18 mouse cellular contexts compared by ENCODE assay signal in genomic region chr11:102656931-102657330, GRCm38 (mm10). TPM values are rescaled to one million over a fixed set of nuclear protein-coding genes. Genes with fewer than 3 reads are reported as not detected.
DNase-seq lines count a peak whose midpoint lies in the region; ATAC-seq and TF ChIP-seq lines count a peak whose summit lies in the region.
"Had no signal": no experiment of that assay in that cellular context is flagged by ENCODE, and none has a peak within 500 bp of the region (broad histone marks: within the 10 kb centered on the region; RNA-seq: fewer than 3 reads in every experiment).

No protein-coding gene starts in this region.

- no peak for TF ChIP-seq CTCF in lung, embryonic 14.5 days (IDR thresholded peaks at IDR 0.05; ENCODE audit: low read depth)
- TF ChIP-seq CTCF in liver, postnatal 0 days (IDR thresholded peaks at IDR 0.05; ENCODE audit: low read depth): no peak; the same call in 1 of the 2 replicates

- no peaks in the 10 kb centered on the region for H3K9me3 ChIP-seq in lung, embryonic 14.5 days (ENCODE audit: low read depth, low read length)
- no peaks in the 10 kb centered on the region for H3K9me3 ChIP-seq in liver, postnatal 0 days (ENCODE audit: low read length)
- no peaks in the 10 kb centered on the region for H3K9me3 ChIP-seq in hindbrain, embryonic 12.5 days (replicated peaks)
- H3K9me3 ChIP-seq: embryonic facial prominence, embryonic 13.5 days; forebrain, embryonic 12.5 days; heart, embryonic 12.5 days; hindbrain, embryonic 10.5 days; hindbrain, embryonic 15.5 days had no signal

- no peak for ATAC-seq in lung, embryonic 14.5 days (ENCODE audit: insufficient read depth)
- no peak for ATAC-seq in liver, postnatal 0 days
- ATAC-seq in hindbrain, embryonic 12.5 days (ENCODE audit: low FRiP score): no peak
- ATAC-seq: forebrain, embryonic 16.5 days had no signal

- 42% methylated on average over 6 of the region's 6 CpGs for WGBS in lung, embryonic 14.5 days
- whole genome bisulfite sequencing in liver, postnatal 0 days (ENCODE audit: insufficient replicate concordance): 33% methylated on average over 6 of the region's 6 CpGs
- 76% methylated on average over 6 of the region's 6 CpGs for WGBS in hindbrain, embryonic 12.5 days

- no peak overlapping the region for H3K4me3 ChIP-seq in lung, embryonic 14.5 days (ENCODE audit: low read depth, low read length)
- no peak overlapping the region for H3K4me3 ChIP-seq in liver, postnatal 0 days (ENCODE audit: low read depth, low read length)
- no peak overlapping the region for H3K4me3 ChIP-seq in hindbrain, embryonic 12.5 days
- H3K4me3 ChIP-seq: forebrain, embryonic 12.5 days; heart, adult 2 months; heart, embryonic 12.5 days; hindbrain, embryonic 10.5 days; hindbrain, embryonic 15.5 days had no signal

- H3K4me2 ChIP-seq in lung, embryonic 14.5 days: no peak overlapping the region
- no peak overlapping the region for H3K4me2 ChIP-seq in liver, postnatal 0 days (ENCODE audit: low read depth, low read length)
- H3K4me2 ChIP-seq in hindbrain, embryonic 12.5 days (replicated peaks): no peak overlapping the region
- H3K4me2 ChIP-seq: embryonic facial prominence, embryonic 13.5 days; forebrain, embryonic 12.5 days; heart, embryonic 12.5 days; hindbrain, embryonic 15.5 days had no signal

- H3K27me3 ChIP-seq in lung, embryonic 14.5 days (ENCODE audit: insufficient read depth, low read length): no peaks in the 10 kb centered on the region
- H3K27me3 ChIP-seq in liver, postnatal 0 days (ENCODE audit: insufficient read depth, low read length): no peaks in the 10 kb centered on the region
- H3K27me3 ChIP-seq in hindbrain, embryonic 12.5 days: no peaks in the 10 kb centered on the region
- H3K27me3 ChIP-seq: embryonic facial prominence, embryonic 13.5 days; heart, embryonic 12.5 days; hindbrain, embryonic 15.5 days had no signal

- no peak for TF ChIP-seq EP300 in liver, postnatal 0 days (IDR thresholded peaks at IDR 0.05; ENCODE audit: low read depth)

- no peaks in the 10 kb centered on the region for H3K4me1 ChIP-seq in lung, embryonic 14.5 days (ENCODE audit: insufficient read depth)
- no peaks in the 10 kb centered on the region for H3K4me1 ChIP-seq in liver, postnatal 0 days (ENCODE audit: insufficient read depth)
- H3K4me1 ChIP-seq in hindbrain, embryonic 12.5 days: no peaks in the 10 kb centered on the region
- H3K4me1 ChIP-seq: forebrain, embryonic 12.5 days; heart, embryonic 12.5 days; hindbrain, embryonic 10.5 days; hindbrain, embryonic 15.5 days had no signal

- DNase-seq in lung, embryonic 14.5 days: peak; percentile 21
- no peak for DNase-seq in lung, postnatal 10 days
- DNase-seq in 3T3-L1 (ENCODE audit: low read depth, low spot score): peak; percentile 63
- peak; percentile 53 for DNase-seq in NIH3T3 (ENCODE audit: low read depth)
- DNase-seq in liver, postnatal 0 days: no peak
- DNase-seq: adrenal gland, postnatal 10 days; cerebellum, adult 11 months; cerebellum, adult 8-10 months; gastrocnemius, postnatal 10 days had no signal

- no peak overlapping the region for H3K9ac ChIP-seq in lung, embryonic 14.5 days
- no peak overlapping the region for H3K9ac ChIP-seq in liver, postnatal 0 days (replicated peaks)
- H3K9ac ChIP-seq in hindbrain, embryonic 12.5 days: no peak overlapping the region
- H3K9ac ChIP-seq: embryonic facial prominence, embryonic 13.5 days; forebrain, embryonic 12.5 days; heart, embryonic 12.5 days; hindbrain, embryonic 15.5 days had no signal

- no peaks in the 10 kb centered on the region for H3K36me3 ChIP-seq in lung, embryonic 14.5 days (ENCODE audit: insufficient read depth)
- H3K36me3 ChIP-seq in liver, postnatal 0 days (replicated peaks; ENCODE audit: insufficient read depth, low read length): no peaks in the 10 kb centered on the region
- no peaks in the 10 kb centered on the region for H3K36me3 ChIP-seq in hindbrain, embryonic 12.5 days
- H3K36me3 ChIP-seq: embryonic facial prominence, embryonic 13.5 days; forebrain, embryonic 12.5 days; heart, embryonic 12.5 days; hindbrain, embryonic 10.5 days; hindbrain, embryonic 15.5 days had no signal

- H3K27ac ChIP-seq in lung, embryonic 14.5 days (ENCODE audit: low read depth): no peak overlapping the region
- no peak overlapping the region for H3K27ac ChIP-seq in liver, postnatal 0 days (ENCODE audit: low read depth)
- H3K27ac ChIP-seq in hindbrain, embryonic 12.5 days: no peak overlapping the region
- H3K27ac ChIP-seq: embryonic facial prominence, embryonic 13.5 days; forebrain, embryonic 12.5 days; heart, adult 2 months; hindbrain, embryonic 10.5 days; hindbrain, embryonic 15.5 days had no signal

RNA-seq across cellular contexts. Expression of gene Meioc, which starts 6.6 kb away (rescaled TPM):
- 0.22 and 0.64 TPM in 2 replicates for polyA plus RNA-seq in lung, embryonic 14.5 days (2014; fragmentation: Nextera tagmentation; extraction: Ambion mirVana)
- polyA plus RNA-seq in liver, postnatal 0 days (2015; fragmentation: Nextera tagmentation; extraction: Ambion mirVana): 0.08 TPM in 1 of 2 replicates, not detected in the other
- polyA plus RNA-seq in hindbrain, embryonic 12.5 days (2016; fragmentation: Nextera tagmentation; extraction: Ambion mirVana): 0.82 and 1.1 TPM in 2 replicates
- polyA plus RNA-seq: C2C12; heart, adult 2 months had no signal

RNA-seq across cellular contexts. Expression of gene Ccdc43, which starts 40.7 kb away (rescaled TPM):
- polyA plus RNA-seq in lung, embryonic 14.5 days (2014; fragmentation: Nextera tagmentation; extraction: Ambion mirVana): 44.5 and 46.4 TPM in 2 replicates
- polyA plus RNA-seq in liver, postnatal 0 days (2015; fragmentation: Nextera tagmentation; extraction: Ambion mirVana): 9.5 and 9.6 TPM in 2 replicates
- polyA plus RNA-seq in hindbrain, embryonic 12.5 days (2016; fragmentation: Nextera tagmentation; extraction: Ambion mirVana): 44.0 and 48.0 TPM in 2 replicates

RNA-seq across cellular contexts. Expression of gene Fzd2, which starts 52.7 kb away (rescaled TPM):
- polyA plus RNA-seq in lung, embryonic 14.5 days (2014; fragmentation: Nextera tagmentation; extraction: Ambion mirVana): 40.0 and 42.9 TPM in 2 replicates
- 0.17 and 0.22 TPM in 2 replicates for polyA plus RNA-seq in liver, postnatal 0 days (2015; fragmentation: Nextera tagmentation; extraction: Ambion mirVana)
- 39.9 and 40.8 TPM in 2 replicates for polyA plus RNA-seq in hindbrain, embryonic 12.5 days (2016; fragmentation: Nextera tagmentation; extraction: Ambion mirVana)

Comparison
In these comparisons a context has a peak if more than half of its experiments do, and no peak if none do; other contexts are left out.
1. DNase-seq: peak in lung, embryonic 14.5 days (single experiment), 3T3-L1 (single experiment) and NIH3T3 (single experiment); none in lung, postnatal 10 days (single experiment) and liver, postnatal 0 days (single experiment).
2. RNA of gene Fzd2, which starts 52.7 kb away (polyA plus RNA-seq): 40.0 to 42.9 TPM in lung, embryonic 14.5 days and 39.9 to 40.8 TPM in hindbrain, embryonic 12.5 days; 0.17 to 0.22 TPM in liver, postnatal 0 days; every median in the first group is over 10 times any median in the second.